Mouse (Mus musculus) right cerebral cortex, postnatal 25 days (tissue): ENCODE results near the gene Gm45261.

Experiments
- DNase-seq: peaks from one replicate; pipeline ENCODE4 v3.0.0; 2022

Gm45261 gene

GRCm38 (mm10) chr1:80409467-80410105 is 51.7 kb downstream of the Gm45261 start:
- no peak for DNase-seq

GRCm38 (mm10) chr1:80408586-80408985 is 52.7 kb downstream of the Gm45261 start:
- DNase-seq = peak; percentile 8

GRCm38 (mm10) chr1:80404196-80404595 is 57.1 kb downstream of the Gm45261 start:
- DNase-seq = no peak

DNA sequence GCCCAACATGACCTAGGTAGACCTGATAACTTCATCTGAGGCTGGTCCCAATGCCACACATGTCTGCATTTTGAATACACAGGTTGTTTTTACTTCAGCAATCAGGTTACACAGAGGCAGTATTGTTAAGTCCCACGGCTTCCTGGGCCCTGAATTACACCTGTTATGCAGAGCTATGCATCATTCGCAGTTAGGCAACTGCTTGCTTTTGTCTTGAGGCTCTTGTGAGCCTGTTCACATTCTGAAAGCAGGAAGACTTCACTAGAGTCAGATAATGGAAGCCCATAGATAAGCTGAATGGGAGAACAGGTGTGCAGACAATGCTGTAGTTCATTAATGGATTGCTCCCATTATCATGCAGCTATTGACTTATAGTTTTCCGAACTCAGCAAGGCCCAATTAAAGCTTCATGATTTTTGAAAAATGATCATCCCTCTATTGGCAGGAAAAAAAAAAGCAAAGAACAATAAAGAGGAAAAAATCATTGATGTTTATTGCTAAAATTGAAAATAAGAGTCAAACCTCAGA is 57.8 kb downstream of the Gm45261 start:
- no peak for DNase-seq

GRCm38 (mm10) chr1:80401961-80402360 is 59.3 kb downstream of the Gm45261 start:
- no peak for DNase-seq
